Mouse (Mus musculus) left cerebral cortex, postnatal 14 days (tissue): Measurements from ENCODE around the gene Nwd2. TPM values are rescaled to one million over a fixed set of nuclear protein-coding genes. Genes with fewer than 3 reads are reported as not detected.

Experiments used
- DNase-seq, 2 experiments: peaks; one replicate each; pipeline ENCODE4 v3.0.0; 2021 to 2022; ENCODE audit warnings: low spot score in 2 of 2, mixed read lengths in 1 of 2
- intact Hi-C: fragments of 180-260 bp; cut with DNase I; formaldehyde crosslinking; loops from one replicate; pipeline ENCODE4 v1.15.1; 2025
- total RNA-seq, 2 experiments: library from RNA; stranded (reverse); gene quantifications; 2 replicates each; pipeline ENCODE4 v1.2.3; 2021

Gene Nwd2
- total RNA-seq, 2 experiments from 2014 or later, result 50.2 to 51.4 TPM

DNA sequence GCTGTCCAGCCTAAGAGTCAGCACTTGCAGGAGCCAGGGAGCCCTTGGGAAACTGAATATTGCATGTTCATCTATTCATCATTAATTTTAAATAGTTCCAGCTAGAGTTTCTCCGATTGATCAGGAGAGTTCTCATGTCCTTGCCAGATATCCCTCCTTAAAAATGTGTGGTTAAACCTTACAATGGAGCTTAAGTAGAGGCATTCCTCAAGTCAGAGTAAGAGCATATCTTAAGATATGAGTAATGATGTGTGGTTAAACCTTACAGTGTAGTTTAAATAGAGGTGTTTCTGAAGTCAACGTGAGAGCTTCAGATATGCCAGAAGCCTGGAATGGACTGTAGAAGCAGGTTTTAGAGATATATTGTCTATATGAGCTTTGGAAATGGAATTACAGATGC is 94.5 kb downstream of the Nwd2 start:
- DNase-seq, result no peak

DNA sequence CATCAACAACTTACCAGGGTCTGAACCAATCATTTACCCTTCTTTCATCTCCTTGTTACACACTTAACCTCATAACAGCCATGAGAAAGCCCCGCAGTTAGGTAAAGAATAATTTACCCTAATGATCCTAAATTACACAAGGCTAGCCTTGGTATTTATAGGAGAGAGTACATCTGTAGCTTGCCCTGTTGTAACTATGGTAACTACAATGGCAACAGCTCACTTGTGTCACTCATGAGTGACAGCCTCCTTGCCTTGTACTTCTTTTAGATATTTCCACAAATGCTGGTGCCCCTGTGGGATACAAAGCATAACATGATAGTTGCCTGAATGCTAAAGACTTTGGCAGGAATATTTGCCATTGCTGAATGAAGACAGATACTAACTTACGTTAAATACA is 99.4 kb downstream of the Nwd2 start:
- no peak for DNase-seq
- intact Hi-C loops, result no loop called here

More for the DNA sequence above, 94.5 kb downstream of the Nwd2 start:
- intact Hi-C loops, result no loop called here

DNA sequence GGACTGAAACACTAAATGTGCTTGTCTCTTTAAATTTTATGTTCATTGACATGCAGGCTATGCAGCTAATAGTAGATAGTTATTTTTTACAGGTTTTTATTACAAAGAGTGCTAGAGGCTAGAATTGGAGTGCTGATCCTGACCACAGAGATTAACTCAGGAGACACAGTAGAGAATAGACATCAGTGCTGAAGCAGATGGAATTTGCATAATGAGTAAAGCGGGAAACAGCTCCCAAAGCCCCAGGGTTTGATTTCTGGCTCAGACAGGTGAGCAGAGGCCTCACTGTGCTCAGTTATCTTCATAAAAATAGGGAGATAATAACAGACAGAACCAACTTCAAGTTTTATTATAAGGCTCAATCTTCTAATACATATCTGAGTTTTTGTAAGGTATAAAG is 99.9 kb downstream of the Nwd2 start:
- DNase-seq, result no peak
- intact Hi-C loops, result no loop called here

DNA sequence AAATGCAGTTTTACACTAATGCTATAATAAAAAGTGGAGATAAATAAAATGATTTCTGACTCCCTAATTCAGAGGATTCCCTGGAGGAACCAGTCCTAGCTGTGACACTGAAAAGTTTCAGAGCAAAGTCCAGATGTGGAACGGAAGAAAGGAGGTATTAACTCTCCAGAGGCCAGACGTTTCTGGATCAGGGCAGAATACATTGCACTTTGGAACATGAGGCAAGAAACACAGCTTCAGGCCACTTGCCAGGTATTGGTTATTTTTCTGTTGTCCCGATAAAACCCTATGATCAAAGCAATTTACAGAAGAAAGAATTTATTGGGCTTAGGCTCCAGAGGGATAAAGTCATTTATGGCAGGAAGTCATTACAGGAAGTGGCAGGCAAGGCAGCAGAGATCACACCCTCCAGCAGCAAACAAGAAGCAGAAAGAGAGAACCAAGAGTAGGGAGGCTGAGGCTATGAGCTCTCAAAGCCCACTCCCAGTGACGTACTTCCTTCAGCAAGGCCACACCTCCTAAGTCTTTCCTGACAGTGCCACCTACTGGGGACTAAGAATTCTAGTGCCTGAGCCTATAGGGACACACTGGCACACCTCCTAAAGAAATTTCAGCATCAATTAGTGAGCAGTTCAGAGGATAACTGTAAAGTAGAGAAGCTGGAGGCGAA is 106.3 kb downstream of the Nwd2 start:
- DNase-seq, result no peak
- intact Hi-C loops, result no loop called here

DNA sequence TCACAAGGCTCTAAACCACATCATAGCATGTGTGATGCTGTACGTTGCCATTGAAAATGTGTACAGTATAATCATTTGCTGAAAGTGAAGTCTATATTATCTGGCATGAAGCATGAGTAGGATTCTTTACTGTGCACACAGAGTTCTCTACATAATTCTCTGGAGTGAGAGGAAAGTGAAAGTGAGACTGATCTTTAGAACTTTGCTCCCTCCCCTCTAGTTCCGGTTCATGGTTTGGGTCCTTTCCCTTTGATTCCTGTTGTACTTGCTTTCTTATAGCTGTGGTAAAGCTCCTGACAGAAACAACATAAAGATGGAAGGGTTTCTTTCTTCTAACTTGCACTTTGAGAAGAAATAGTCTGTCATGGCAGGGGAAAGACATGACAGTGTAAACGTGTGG is 107.0 kb downstream of the Nwd2 start:
- intact Hi-C loops, result no loop called here
- DNase-seq, result no peak

DNA sequence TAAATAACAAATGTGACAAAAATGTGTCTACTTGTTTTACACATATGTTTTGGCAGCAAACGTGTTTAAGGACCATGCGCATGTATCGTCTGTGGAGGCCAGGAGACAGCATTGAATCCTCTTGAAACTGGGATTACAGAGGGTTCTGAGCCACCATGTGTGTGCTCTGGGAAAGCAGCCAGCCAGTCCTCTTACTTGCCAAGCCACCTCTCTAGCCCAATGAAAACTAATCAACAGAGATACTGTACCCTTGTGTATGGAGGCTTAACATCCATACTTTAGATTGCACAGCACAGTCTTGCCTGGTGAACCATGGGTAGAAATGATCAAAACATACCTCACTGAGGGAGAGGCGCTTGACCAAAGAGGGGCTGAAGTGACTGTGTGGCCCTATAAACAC is 117.0 kb downstream of the Nwd2 start:
- intact Hi-C loops, result loop anchor here (2.0 to 10.0 kb wide), 3 partner anchors 114 to 869 kb away; no protein-coding TSS in a partner anchor
- DNase-seq, result no peak

DNA sequence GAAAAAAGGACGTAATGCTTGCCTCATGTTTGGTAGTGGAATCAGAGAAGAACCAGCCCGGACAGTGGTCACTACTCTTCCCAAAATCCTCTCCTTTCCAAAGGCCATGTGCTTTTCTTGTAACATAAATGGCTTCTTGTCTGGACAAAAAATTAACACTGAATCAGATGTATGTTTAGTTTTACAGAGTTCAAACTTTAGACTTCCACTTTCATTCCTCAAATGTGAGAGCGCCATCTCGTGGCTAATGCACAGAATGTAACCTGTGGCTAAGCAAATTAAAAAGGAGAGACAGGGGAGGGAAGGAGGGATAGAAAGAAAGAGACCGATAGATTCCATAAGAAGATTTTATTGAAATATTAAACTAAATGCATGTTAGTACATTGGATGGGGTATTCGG is 117.8 kb downstream of the Nwd2 start:
- intact Hi-C loops, result loop anchor here (2.0 to 10.0 kb wide), 3 partner anchors 114 to 870 kb away; no protein-coding TSS in a partner anchor
- DNase-seq, result peak; percentile 61 to 70

DNA sequence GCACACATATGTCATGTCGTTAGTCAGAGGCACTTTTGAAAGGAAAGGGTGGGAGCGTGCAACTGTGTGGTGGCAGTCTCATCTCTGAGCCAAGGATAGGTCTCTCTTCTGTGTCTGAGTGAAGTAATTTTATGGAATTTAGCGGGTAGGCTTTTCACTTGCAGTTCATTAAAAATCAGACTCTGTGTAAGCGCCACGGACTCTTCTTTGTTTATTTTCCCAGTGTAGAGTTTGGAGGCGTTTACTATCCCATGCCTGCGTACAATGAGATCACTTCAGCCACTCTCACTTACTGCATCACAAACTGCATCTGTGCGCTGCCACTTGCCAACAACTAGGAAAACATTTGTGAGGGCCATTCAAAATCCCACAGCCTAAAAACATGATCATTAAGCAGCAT is 118.6 kb downstream of the Nwd2 start:
- intact Hi-C loops, result loop anchor here (2.0 to 10.0 kb wide), 3 partner anchors 115 to 871 kb away; no protein-coding TSS in a partner anchor
- DNase-seq, result peak in 1 of 2 experiments; percentile 13

DNA sequence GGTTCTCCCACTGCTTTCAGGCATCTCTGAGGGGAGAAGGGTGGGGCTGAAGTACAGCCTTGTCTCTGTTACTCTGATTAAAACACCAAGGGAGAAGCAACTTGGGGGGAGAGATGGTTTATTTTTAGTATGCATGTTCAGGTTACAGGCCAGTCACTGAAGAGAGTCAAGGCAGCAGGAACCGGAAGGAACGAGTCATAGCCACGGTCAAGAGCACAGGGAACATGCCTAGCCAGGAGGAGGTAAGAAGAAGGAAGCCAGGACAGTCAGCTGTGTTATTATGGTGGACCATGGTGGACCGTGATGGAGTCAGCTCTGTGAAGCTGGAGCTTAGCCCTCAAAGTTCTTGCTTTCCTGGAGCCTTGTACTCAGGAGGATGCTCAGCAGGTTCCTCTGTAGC is 119.3 kb downstream of the Nwd2 start:
- intact Hi-C loops, result loop anchor here (5.0 to 10.0 kb wide), 2 partner anchors 116 to 833 kb away; no protein-coding TSS in a partner anchor

DNA sequence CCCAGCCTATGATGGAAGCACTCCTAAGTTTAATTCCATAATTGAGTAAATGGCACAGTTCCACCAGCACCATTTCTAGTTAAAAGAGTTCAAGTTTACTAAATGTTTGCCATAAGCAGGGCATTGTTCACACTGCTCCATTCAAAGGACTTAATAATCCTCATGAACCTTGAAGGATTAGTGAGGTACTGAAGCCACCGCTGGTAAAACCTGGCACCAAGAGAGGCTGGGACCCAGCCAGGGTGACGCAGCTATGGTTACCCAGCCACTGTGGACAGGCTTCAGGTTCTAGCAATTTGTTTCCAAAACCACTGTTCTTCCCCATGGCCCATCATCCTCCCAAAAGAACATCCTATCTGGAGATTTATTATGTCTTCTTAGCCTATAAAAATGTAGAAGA is 124.1 kb downstream of the Nwd2 start:
- DNase-seq, result no peak
- intact Hi-C loops, result no loop called here

More for the DNA sequence above, 119.3 kb downstream of the Nwd2 start:
- no peak for DNase-seq

DNA sequence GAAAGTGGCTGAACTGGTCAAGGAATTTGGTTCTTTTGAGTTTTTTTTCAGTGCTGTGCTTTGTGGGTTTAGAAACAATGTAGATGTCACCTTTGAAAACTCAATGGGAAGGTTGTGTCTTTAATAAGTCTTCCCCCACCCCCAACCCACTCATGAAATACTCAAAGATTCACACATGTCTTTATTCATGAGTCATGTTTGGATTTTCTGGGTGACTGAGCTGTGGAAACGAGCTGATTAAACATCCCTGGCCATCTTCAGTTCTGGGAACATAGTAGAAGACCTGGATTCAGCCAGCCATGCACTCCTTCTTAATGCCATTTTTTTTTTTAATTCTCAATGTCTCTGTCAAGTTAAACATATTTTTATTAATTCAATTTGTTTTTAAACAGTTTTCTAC is 124.7 kb downstream of the Nwd2 start:
- DNase-seq, result no peak
- intact Hi-C loops, result no loop called here

DNA sequence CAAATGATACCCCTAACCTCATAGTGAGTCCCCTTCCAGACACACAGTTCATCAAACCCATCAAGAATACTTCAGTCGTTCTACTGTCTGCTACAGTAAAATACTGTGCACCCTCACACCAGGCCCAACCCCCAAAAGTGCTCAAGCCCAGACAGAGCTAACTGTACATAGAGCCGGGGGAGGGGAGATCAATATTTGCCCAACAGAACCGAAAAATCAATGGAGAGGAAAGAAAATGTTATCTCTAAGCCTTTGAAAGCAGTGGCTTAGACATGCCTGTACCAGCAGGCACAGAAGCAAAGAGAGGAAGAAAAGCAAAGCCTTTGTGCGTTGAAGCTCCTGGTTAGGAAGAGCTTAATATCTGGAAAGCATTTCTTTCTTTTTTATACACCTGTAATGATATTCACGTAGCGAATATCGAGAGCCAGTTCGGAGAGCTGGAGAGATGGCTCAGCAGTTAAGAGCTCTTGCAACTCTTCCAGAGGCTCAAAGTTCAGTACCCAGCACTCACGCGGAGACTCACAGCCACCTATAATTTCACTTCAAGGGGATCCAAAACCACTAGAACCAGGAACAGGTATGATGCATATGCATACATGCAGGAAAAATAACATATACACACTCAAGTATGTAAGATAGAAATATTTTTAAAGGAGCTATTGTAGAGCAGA is 139.4 kb downstream of the Nwd2 start:
- intact Hi-C loops, result no loop called here
- DNase-seq, result no peak

DNA sequence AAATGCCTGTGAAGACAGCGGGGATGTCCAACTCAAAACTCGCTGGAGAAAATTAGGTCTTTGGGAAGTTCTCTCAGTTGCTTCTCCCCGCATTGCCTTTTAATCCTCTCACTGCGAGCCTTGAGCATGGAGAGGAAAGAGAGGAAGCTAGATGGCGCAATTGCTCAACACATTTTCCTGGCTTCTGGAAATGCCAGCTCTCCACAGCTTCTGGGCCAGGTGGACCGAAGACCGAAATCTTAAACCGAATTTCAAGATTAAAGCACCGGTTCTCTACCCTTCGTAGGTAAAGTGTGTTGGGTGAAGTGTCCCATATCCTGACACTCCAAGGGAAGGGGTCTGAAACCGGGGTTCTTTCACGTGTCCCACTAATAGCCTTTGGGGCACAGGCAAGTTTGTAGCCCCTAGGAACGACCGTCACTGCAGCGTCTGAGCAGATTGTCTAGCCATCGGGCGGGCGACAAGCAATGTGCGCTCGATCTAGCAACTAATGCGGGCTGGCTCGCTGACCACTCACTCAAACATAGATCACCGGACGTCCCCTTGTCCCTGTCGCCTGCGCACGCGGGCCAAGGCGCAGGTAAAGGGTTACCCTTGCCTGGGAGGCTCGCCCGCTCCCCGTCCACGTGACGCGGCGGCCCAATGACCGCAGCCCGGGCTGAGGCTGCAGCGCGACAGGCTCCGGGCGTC is 163.1 kb downstream of the Nwd2 start, which contains the start of gene 0610040J01Rik:
Gene 0610040J01Rik (plus strand): TSS at position 545 of the 690 bp plus-strand sequence.
- intact Hi-C loops, result loop anchor here (1.0 to 10.0 kb wide), 2 partner anchors 74 to 273 kb away; no protein-coding TSS in a partner anchor
- DNase-seq, result peak; percentile 75 to 80

DNA sequence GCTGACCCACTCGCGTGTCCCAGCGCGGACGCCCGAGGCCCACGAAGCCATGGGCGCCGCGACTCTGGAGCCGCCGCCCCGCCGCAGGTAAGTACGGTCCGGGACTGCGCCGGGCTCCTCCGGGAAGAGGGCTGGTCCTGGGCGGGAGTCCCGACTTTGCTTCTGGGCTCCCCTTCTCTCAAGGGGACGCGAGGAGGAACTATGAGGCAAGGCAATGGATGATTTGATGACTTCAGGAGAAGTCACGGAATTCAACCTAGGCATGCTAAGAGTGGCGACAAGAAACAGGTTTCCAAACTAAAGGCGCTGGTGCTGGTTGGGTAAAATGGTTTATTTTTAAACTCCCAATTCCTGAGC is 163.6 kb downstream of the Nwd2 start:
- intact Hi-C loops, result loop anchor here (1.0 to 10.0 kb wide), 2 partner anchors 74 to 272 kb away; no protein-coding TSS in a partner anchor

DNA sequence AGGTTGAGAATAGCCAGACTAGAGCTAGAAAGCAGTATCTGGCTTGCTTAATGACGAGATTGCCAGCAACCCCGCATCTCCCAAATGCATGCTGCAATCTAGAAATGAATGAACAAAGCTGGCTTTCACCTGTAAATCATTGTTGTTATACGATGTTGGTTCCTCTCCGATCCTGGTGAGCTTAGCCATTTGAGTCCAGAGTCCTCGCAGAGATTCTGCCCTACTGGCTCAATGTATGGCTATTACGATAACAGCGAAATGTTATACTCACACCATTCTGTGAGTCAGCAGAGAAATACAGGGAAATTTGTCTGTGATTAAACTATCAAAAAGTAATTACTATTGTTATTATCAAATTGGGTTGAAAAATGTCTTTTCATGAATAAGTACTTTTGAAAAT is 167.7 kb downstream of the Nwd2 start:
- intact Hi-C loops, result loop anchor here (10.0 kb wide), 1 partner anchor 268 kb away; no protein-coding TSS in a partner anchor
- no peak for DNase-seq

More for the DNA sequence above, 163.6 kb downstream of the Nwd2 start:
- DNase-seq, result no peak

DNA sequence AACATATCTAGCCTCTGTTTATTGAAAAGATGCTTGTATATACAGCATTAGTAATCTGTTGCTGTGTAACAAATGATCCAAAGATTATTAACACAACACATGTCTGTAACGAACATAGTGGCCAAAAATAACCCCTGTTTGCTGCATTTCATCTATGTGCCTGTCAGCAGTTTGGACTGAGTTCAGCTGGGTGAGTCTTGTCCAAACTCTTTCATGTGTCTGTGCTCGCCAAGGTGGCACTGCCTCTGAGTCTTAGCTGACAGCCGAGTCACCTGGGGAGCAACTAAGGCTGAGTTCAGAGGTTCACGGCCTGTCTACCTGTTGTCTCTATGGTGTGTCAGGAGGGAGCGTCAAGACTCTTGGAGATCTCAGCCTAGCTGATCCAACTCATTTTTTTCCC is 168.4 kb downstream of the Nwd2 start:
- DNase-seq, result no peak
- intact Hi-C loops, result loop anchor here (10.0 kb wide), 1 partner anchor 268 kb away; no protein-coding TSS in a partner anchor

DNA sequence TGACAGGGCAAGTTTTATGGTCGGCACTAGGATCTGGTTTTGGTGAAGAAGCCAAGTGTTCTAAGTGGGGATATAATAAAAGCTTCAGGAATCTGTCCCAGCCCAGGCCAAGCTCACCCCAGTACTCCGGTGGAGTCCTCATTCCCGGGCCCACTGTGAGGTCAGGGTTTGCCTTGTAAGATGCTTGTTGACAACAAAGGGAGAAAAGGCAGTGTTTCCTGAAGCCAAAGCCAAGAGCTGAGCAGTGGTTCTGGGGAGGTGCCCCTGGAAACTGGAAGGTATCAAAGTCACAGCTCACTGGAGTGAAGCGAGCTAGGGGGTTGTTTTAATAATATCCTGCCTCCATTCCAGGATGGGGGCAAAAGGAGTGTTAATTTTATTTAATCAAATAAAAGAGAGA is 170.1 kb downstream of the Nwd2 start:
- intact Hi-C loops, result loop anchor here (10.0 kb wide), 1 partner anchor 266 kb away; no protein-coding TSS in a partner anchor
- no peak for DNase-seq

DNA sequence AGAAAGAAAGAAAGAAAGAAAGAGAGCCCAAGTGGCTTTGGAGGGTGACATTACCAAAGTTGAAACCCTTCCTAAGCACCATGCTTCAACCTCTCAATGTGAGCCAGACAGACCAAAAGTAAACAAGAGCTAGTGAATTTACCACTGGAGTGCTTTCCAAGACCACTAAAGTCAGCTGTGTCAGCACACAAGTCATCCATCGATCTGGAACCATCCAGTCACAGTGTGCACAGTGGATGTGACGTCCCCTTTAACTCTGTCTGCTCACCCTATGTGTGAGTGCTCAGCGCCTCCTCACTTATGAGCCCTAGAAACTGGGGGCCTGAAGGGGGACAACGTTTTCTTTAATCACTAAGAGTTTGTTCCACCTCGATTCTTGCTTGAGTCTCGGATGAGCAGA is 170.6 kb downstream of the Nwd2 start:
- no peak for DNase-seq
- intact Hi-C loops, result loop anchor here (10.0 kb wide), 1 partner anchor 265 kb away; no protein-coding TSS in a partner anchor

DNA sequence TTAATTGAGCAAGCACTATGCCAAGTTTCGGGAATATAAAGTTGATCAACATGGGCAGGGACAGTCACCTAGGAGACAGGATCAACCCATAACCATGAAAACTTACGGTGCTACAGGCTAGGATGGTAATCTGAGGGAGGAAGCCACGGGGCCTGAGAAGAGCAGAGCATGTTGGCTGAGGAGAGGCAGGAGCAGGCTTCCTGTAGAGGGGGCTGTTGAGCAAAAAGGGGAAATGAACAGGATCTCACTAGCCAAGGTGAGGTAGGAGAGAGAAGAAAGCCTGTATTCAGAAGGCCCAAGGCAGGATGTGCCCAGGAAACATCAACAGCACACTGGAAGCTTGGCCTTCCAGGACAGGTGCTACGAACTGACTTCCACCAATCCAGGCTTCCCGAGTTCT is 172.3 kb downstream of the Nwd2 start:
- no peak for DNase-seq
- intact Hi-C loops, result no loop called here

DNA sequence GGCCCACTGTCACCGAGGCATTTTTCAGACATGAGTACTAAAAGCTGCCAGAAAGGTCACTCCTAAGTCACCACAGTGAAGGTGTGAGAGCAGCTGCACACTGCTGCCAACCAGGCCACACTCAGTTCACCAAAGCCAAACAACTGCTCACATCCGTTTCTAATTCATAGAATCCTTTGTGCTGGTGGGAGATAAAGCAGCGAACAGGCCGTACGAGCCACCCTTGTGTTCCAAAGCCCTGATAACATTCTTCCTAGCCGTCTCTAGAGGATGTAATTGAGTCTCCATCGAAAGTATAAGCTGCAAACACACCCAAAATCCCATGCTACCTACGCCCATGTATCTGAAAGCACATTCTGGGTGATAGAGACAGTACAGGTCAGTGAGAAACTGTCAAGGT is 173.0 kb downstream of the Nwd2 start:
- intact Hi-C loops, result no loop called here
- no peak for DNase-seq
